Mouse (Mus musculus) intestine, embryonic 14.5 days (tissue): ENCODE measurements around the gene Serping1. TPM values are rescaled to one million over a fixed set of nuclear protein-coding genes. Genes with fewer than 3 reads are reported as not detected.
A peak's percentile ranks its signal among the peaks of the same experiment; 100 is the strongest.

Experiments
- ATAC-seq: fragments of 200-750 bp; cut with Nextera tagmentation; replicated peaks from 2 replicates; pipeline ENCODE4 v1.8.0; 2017; ENCODE audit warnings: low read depth, moderate number of reproducible peaks, moderate TSS enrichment, moderate library complexity; ENCODE audit not compliant: low FRiP score, low TSS enrichment
- DNase-seq: peaks from one replicate; pipeline ENCODE4 v3.0.0-alpha.2; 2018; ENCODE audit warnings: low spot score
- H3K27ac ChIP-seq: fragments of 300-500 bp; sonication (generic); 2 replicates; pipeline ENCODE4 v1.5.1; 2014; ENCODE audit warnings: low read depth, mild to moderate bottlenecking, control low read depth
- H3K27me3 ChIP-seq: fragments of 300-500 bp; sonication (generic); replicated peaks from 2 replicates; pipeline ENCODE4 v1.6.1; 2014; ENCODE audit warnings: low read length, control low read depth; ENCODE audit not compliant: control insufficient read depth, insufficient read depth
- H3K36me3 ChIP-seq: fragments of 300-500 bp; sonication (generic); 2 replicates; pipeline ENCODE4 v1.6.1; 2014; ENCODE audit warnings: low read length, control low read depth; ENCODE audit not compliant: control insufficient read depth, insufficient read depth
- H3K4me1 ChIP-seq: fragments of 300-500 bp; sonication (generic); replicated peaks from 2 replicates; pipeline ENCODE4 v1.6.1; 2014; ENCODE audit warnings: low read length, control low read depth, mixed read lengths; ENCODE audit not compliant: control insufficient read depth, insufficient read depth
- H3K4me2 ChIP-seq: fragments of 300-500 bp; sonication (generic); 2 replicates; pipeline ENCODE4 v1.6.1; 2014; ENCODE audit warnings: low read length
- H3K4me3 ChIP-seq: fragments of 300-500 bp; sonication (generic); 2 replicates; pipeline ENCODE4 v1.5.1; 2014; ENCODE audit warnings: low read depth, low read length, control low read depth, mixed read lengths
- H3K9ac ChIP-seq: fragments of 300-500 bp; sonication (generic); 2 replicates; pipeline ENCODE4 v1.6.1; 2014; ENCODE audit warnings: mild to moderate bottlenecking, low read length
- H3K9me3 ChIP-seq: fragments of 300-500 bp; sonication (generic); 2 replicates; pipeline ENCODE4 v1.6.1; 2016; ENCODE audit warnings: low read length, control low read depth; ENCODE audit not compliant: control insufficient read depth
- WGBS: fragments of 180-500 bp; shearing (Covaris S2); extraction: QIAGEN DNeasy Blood & Tissue Kit; methylation state at CpG from one replicate; pipeline ENCODE4 v1.1.7; 2014; 5-methylcytosine and 5-hydroxymethylcytosine counted together
- polyA plus RNA-seq: library from polyadenylated mRNA; unstranded; fragments of >200 nt; fragmentation: Nextera tagmentation; extraction: Ambion mirVana; gene quantifications from 2 replicates; pipeline ENCODE4 v1.2.1, GENCODE M21; 2014

Gene Serping1
- polyA plus RNA-seq, 1 experiment from 2014 or later, result 60.9 TPM

- no peaks in the 10 kb centered on the region for H3K36me3 ChIP-seq
- H3K4me3 ChIP-seq, result no peak overlapping the region
- no peaks in the 10 kb centered on the region for H3K9me3 ChIP-seq
- WGBS, result 76% methylated on average over 3 of the region's 3 CpGs
- no peak overlapping the region for H3K27ac ChIP-seq
- DNase-seq, result no peak
- no peak overlapping the region for H3K4me2 ChIP-seq
- H3K27me3 ChIP-seq, result no peaks in the 10 kb centered on the region
- H3K9ac ChIP-seq, result no peak overlapping the region
- H3K4me1 ChIP-seq, result no peaks in the 10 kb centered on the region
- ATAC-seq, result no peak
Observed at GRCm38 (mm10) chr2:84793154-84793553, 17.9 kb upstream of the Serping1 start.

GRCm38 (mm10) chr2:84792516-84792915, 17.3 kb upstream of the Serping1 start:
- H3K4me3 ChIP-seq, result no peak overlapping the region
- no peak overlapping the region for H3K9ac ChIP-seq
- no peak for DNase-seq
- H3K27me3 ChIP-seq, result no peaks in the 10 kb centered on the region
- no peaks in the 10 kb centered on the region for H3K9me3 ChIP-seq
- H3K4me2 ChIP-seq, result no peak overlapping the region
- 56% methylated on average over 3 of the region's 3 CpGs for WGBS
- H3K36me3 ChIP-seq, result no peaks in the 10 kb centered on the region
- no peaks in the 10 kb centered on the region for H3K4me1 ChIP-seq
- no peak for ATAC-seq
- no peak overlapping the region for H3K27ac ChIP-seq

GRCm38 (mm10) chr2:84790418-84790817, 15.2 kb upstream of the Serping1 start:
- H3K4me2 ChIP-seq, result no peak overlapping the region
- H3K4me3 ChIP-seq, result no peak overlapping the region
- H3K27me3 ChIP-seq, result no peaks in the 10 kb centered on the region
- no peak overlapping the region for H3K9ac ChIP-seq
- DNase-seq, result no peak
- H3K27ac ChIP-seq, result no peak overlapping the region
- H3K36me3 ChIP-seq, result no peaks in the 10 kb centered on the region
- H3K4me1 ChIP-seq, result no peaks in the 10 kb centered on the region
- H3K9me3 ChIP-seq, result no peaks in the 10 kb centered on the region
- WGBS, result 59% methylated on average over 9 of the region's 9 CpGs
- ATAC-seq, result no peak

- DNase-seq (no peak), ATAC-seq (no peak)
- H3K27me3 ChIP-seq, result no peaks in the 10 kb centered on the region
- no peaks in the 10 kb centered on the region; the same call in 1 of the 2 replicates for H3K4me1 ChIP-seq
- no peaks in the 10 kb centered on the region for H3K36me3 ChIP-seq
- no peak overlapping the region for H3K4me2 ChIP-seq
- 79% methylated on average over 3 of the region's 3 CpGs for WGBS
- no peak overlapping the region for H3K27ac ChIP-seq
- H3K9me3 ChIP-seq, result no peaks in the 10 kb centered on the region
- no peak overlapping the region for H3K4me3 ChIP-seq
- H3K9ac ChIP-seq, result no peak overlapping the region
Observed at GRCm38 (mm10) chr2:84788316-84788715, 13.1 kb upstream of the Serping1 start.

GRCm38 (mm10) chr2:84783840-84784566, 8.8 kb upstream of the Serping1 start:
- no peak overlapping the region for H3K9ac ChIP-seq
- H3K27ac ChIP-seq, result peak overlapping the region; percentile 69
- H3K4me2 ChIP-seq, result no peak overlapping the region
- no peaks in the 10 kb centered on the region; the same call in 1 of the 2 replicates for H3K4me1 ChIP-seq
- DNase-seq (no peak), ATAC-seq (peak; percentile 66; the same call in 1 of the 2 replicates)
- no peaks in the 10 kb centered on the region for H3K9me3 ChIP-seq
- H3K27me3 ChIP-seq, result no peaks in the 10 kb centered on the region
- no peaks in the 10 kb centered on the region for H3K36me3 ChIP-seq
- WGBS, result 53% methylated on average over 3 of the region's 3 CpGs
- H3K4me3 ChIP-seq, result no peak overlapping the region

GRCm38 (mm10) chr2:84783315-84783714, 8.1 kb upstream of the Serping1 start:
- Histone ChIP-seq H3K27me3 (no peaks in the 10 kb centered on the region), H3K9ac (no peak overlapping the region), H3K27ac (no peak overlapping the region; the same call in 1 of the 2 replicates), H3K4me1 (no peaks in the 10 kb centered on the region; the same call in 1 of the 2 replicates), H3K36me3 (no peaks in the 10 kb centered on the region), H3K9me3 (no peaks in the 10 kb centered on the region), H3K4me2 (no peak overlapping the region), H3K4me3 (no peak overlapping the region)
- 88% methylated on average over 1 of the region's 1 CpGs for WGBS
- no peak for DNase-seq
- ATAC-seq, result no peak

GRCm38 (mm10) chr2:84779210-84779609, 4.0 kb upstream of the Serping1 start:
- Histone ChIP-seq H3K4me2 (no peak overlapping the region), H3K4me3 (no peak overlapping the region), H3K27ac (no peak overlapping the region), H3K9me3 (no peaks in the 10 kb centered on the region), H3K27me3 (no peaks in the 10 kb centered on the region), H3K36me3 (no peaks in the 10 kb centered on the region), H3K9ac (no peak overlapping the region), H3K4me1 (peaks cover 7% of the 10 kb centered on the region)
- DNase-seq, result no peak
- no peak for ATAC-seq
- WGBS, result 57% methylated on average over 6 of the region's 6 CpGs

GRCm38 (mm10) chr2:84777706-84778105, 2.5 kb upstream of the Serping1 start:
- H3K9ac ChIP-seq, result no peak overlapping the region
- H3K27me3 ChIP-seq, result no peaks in the 10 kb centered on the region
- no peak overlapping the region for H3K27ac ChIP-seq
- no peaks in the 10 kb centered on the region for H3K36me3 ChIP-seq
- no peak for ATAC-seq
- no peak for DNase-seq
- no peaks in the 10 kb centered on the region for H3K9me3 ChIP-seq
- H3K4me2 ChIP-seq, result no peak overlapping the region
- 54% methylated on average over 3 of the region's 3 CpGs for WGBS
- H3K4me3 ChIP-seq, result no peak overlapping the region
- peaks cover 13% of the 10 kb centered on the region for H3K4me1 ChIP-seq

- no peak overlapping the region for H3K27ac ChIP-seq
- H3K27me3 ChIP-seq, result no peaks in the 10 kb centered on the region
- H3K9me3 ChIP-seq, result no peaks in the 10 kb centered on the region
- DNase-seq (no peak), ATAC-seq (no peak)
- no peaks in the 10 kb centered on the region for H3K36me3 ChIP-seq
- WGBS, result 81% methylated on average over 6 of the region's 6 CpGs
- H3K4me3 ChIP-seq, result no peak overlapping the region
- H3K9ac ChIP-seq, result no peak overlapping the region
- H3K4me2 ChIP-seq, result no peak overlapping the region
- H3K4me1 ChIP-seq, result peaks cover 13% of the 10 kb centered on the region
Observed at GRCm38 (mm10) chr2:84775665-84776064, 421 bp upstream of the Serping1 start.
